ENCODE assay signal across 19 mouse cellular contexts in the genomic region with DNA sequence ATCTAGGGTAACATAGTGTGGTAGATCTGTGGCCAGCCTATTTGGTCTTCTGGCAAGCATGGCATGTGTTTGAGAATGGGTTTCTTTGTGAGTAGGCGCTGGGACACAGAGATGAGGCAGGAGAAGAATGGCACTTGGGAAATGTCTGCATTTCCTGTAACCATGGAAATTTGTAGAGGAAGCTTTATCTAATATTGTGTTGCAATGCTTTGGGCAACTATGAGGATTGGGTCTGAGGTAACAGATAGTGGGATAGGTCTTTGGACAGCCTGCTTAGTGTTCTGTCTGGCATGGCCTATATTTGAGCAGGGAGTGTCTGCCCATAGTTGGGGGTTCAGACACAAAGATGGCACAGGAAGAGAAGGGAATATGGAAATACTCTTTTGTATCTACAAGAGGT. TPM values are rescaled to one million over a fixed set of nuclear protein-coding genes. Genes with fewer than 3 reads are reported as not detected.
"Had no signal": no experiment of that assay in that cellular context is flagged by ENCODE, and none has a peak within 500 bp of the region (broad histone marks: within the 10 kb centered on the region; RNA-seq: fewer than 3 reads in every experiment).

No protein-coding gene starts in this region.

- DNase-seq: lung, adult 18-20 months; lung, embryonic 14.5 days; lung, postnatal 10 days; lung, postnatal 4 days; midbrain, embryonic 14.5 days; right cerebral cortex, postnatal 14 days; thymus, adult 2 months; thymus, postnatal 25 days; thymus, postnatal 4 days had no signal

- H3K4me2 ChIP-seq: lung, embryonic 14.5 days; midbrain, embryonic 12.5 days; neural tube, embryonic 12.5 days; stomach, embryonic 15.5 days had no signal

- H3K4me3 ChIP-seq: midbrain, embryonic 10.5 days; midbrain, embryonic 12.5 days; neural tube, embryonic 12.5 days; stomach, embryonic 15.5 days had no signal

- H3K27ac ChIP-seq: midbrain, embryonic 10.5 days; midbrain, embryonic 12.5 days; neural tube, embryonic 12.5 days; stomach, embryonic 15.5 days; stomach, postnatal 0 days had no signal

- ATAC-seq: midbrain, embryonic 16.5 days had no signal

- H3K4me1 ChIP-seq: midbrain, embryonic 10.5 days; midbrain, embryonic 12.5 days; neural tube, embryonic 12.5 days; stomach, embryonic 15.5 days had no signal

- H3K9ac ChIP-seq: lung, embryonic 14.5 days; midbrain, embryonic 12.5 days; neural tube, embryonic 12.5 days; stomach, embryonic 15.5 days had no signal

- H3K27me3 ChIP-seq: midbrain, embryonic 12.5 days; neural tube, embryonic 12.5 days; stomach, embryonic 15.5 days had no signal

RNA-seq across cellular contexts. Expression of a gene that starts 4.5 kb away (rescaled TPM):
- polyA plus RNA-seq: liver, embryonic 16.5 days; spleen, adult 2 months; testis, adult 2 months; thymus, adult 2 months; urinary bladder, adult 2 months had no signal
